ENCODE assay signal across 9 mouse cellular contexts in the genomic region with DNA sequence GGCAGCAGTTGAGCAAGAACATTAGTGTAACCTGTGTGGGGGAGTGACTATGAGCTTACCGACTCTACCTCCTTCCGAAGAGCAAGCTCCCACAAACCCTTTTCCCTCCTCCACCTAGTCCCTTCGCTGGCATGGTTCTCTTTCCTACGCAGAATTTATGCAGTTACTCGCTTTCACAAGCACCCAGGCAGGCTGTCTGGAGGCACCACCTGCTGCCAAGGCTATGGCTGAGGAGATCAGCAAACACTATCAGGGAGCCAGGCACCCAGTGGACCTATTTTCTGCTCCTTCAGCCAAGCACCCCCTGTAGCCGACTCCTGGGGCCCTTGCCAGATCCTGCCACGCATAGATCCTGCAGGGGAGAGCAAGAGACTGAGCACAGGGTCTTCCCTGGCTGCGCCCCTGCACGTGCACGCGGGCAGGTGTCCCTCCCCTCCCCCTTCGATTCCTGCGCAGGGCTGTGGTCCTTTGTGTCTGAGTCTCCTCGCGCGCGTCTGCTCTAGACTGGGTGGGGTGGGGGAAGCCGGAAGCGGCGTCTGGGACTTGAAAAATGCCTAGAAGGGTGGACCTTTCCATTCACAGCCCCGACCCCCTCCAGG.
DNase-seq lines count a peak whose midpoint lies in the region; ATAC-seq lines count a peak whose summit lies in the region.
"Had no signal": no experiment of that assay in that cellular context is flagged by ENCODE, and none has a peak within 500 bp of the region (broad histone marks: within the 10 kb centered on the region; RNA-seq: fewer than 3 reads in every experiment).

No protein-coding gene starts in this region.

- intact Hi-C loops in left cerebral cortex, postnatal 36 days (cut with DNase I), result no loop called here

- peak overlapping the region; percentile 36 for H3K4me3 ChIP-seq in hindbrain, embryonic 13.5 days
- H3K4me3 ChIP-seq in midbrain, embryonic 16.5 days (ENCODE audit: low read depth, low read length), result peak overlapping the region; percentile 34

- 1% methylated on average over 21 of the region's 21 CpGs for WGBS in hindbrain, embryonic 13.5 days
- under 1% methylated on average over 21 of the region's 21 CpGs for WGBS in midbrain, embryonic 16.5 days

- H3K4me1 ChIP-seq in hindbrain, embryonic 13.5 days (replicated peaks), result peaks cover 54% of the 10 kb centered on the region
- H3K4me1 ChIP-seq in midbrain, embryonic 16.5 days (ENCODE audit: control insufficient read depth, insufficient read depth, low read length), result peaks cover 37% of the 10 kb centered on the region

- H3K9me3 ChIP-seq in hindbrain, embryonic 13.5 days, result no peaks in the 10 kb centered on the region
- no peaks in the 10 kb centered on the region for H3K9me3 ChIP-seq in midbrain, embryonic 16.5 days (replicated peaks; ENCODE audit: control insufficient read depth, low read length, poor library complexity, severe bottlenecking)

- no peaks in the 10 kb centered on the region for H3K36me3 ChIP-seq in hindbrain, embryonic 13.5 days
- H3K36me3 ChIP-seq in midbrain, embryonic 16.5 days (ENCODE audit: control insufficient read depth, insufficient read depth, low read length), result no peaks in the 10 kb centered on the region

- peak; percentile 47 for DNase-seq in layer of hippocampus, adult 11-12 months (ENCODE audit: low spot score)
- no peak for DNase-seq in layer of hippocampus, adult 9-10 months (ENCODE audit: low spot score)
- DNase-seq in fat pad, adult 2 months (ENCODE audit: extremely low read depth, low read depth, low spot score), result peak; percentile 73
- DNase-seq in left cerebral cortex, postnatal 36 days (ENCODE audit: low spot score in 2 of 2), result peak; percentile 65 to 68
- peak; percentile 64 for DNase-seq in testis, postnatal 14 days (ENCODE audit: low spot score)
- DNase-seq in c-Kit-positive CD71-positive TER-119-positive erythroid progenitor cells, embryonic 14.5 days (ENCODE audit: low spot score), result no peak

- H3K27ac ChIP-seq in hindbrain, embryonic 13.5 days, result peak overlapping the region; percentile 99
- peak overlapping the region; percentile 99 for H3K27ac ChIP-seq in midbrain, embryonic 16.5 days (ENCODE audit: low read length)
- H3K27ac ChIP-seq: macrophage had no signal

- peak; percentile 89 for ATAC-seq in hindbrain, embryonic 13.5 days (ENCODE audit: low FRiP score)
- ATAC-seq in midbrain, embryonic 16.5 days, result peak; percentile 92

- peak overlapping the region; percentile 74 for H3K4me2 ChIP-seq in hindbrain, embryonic 13.5 days
- peak overlapping the region; percentile 88 for H3K4me2 ChIP-seq in midbrain, embryonic 16.5 days (ENCODE audit: low read length)

- H3K27me3 ChIP-seq in hindbrain, embryonic 13.5 days, result no peaks in the 10 kb centered on the region
- no peaks in the 10 kb centered on the region for H3K27me3 ChIP-seq in midbrain, embryonic 16.5 days (ENCODE audit: control insufficient read depth, insufficient read depth, low read depth, low read length)

- H3K9ac ChIP-seq in hindbrain, embryonic 13.5 days, result peak overlapping the region; percentile 80
- H3K9ac ChIP-seq in midbrain, embryonic 16.5 days (ENCODE audit: low read depth, low read length), result peak overlapping the region; percentile 78

Comparison
In these comparisons a context has a peak if more than half of its experiments do, and no peak if none do; other contexts are left out.
1. DNase-seq: peak in layer of hippocampus, adult 11-12 months (single experiment), fat pad, adult 2 months (single experiment), left cerebral cortex, postnatal 36 days (2 of 2) and testis, postnatal 14 days (single experiment); none in layer of hippocampus, adult 9-10 months (single experiment) and c-Kit-positive CD71-positive TER-119-positive erythroid progenitor cells, embryonic 14.5 days (single experiment).